Mouse (Mus musculus) cerebellum, adult 11 months (tissue): ENCODE results near the gene Strn4.

ENCODE experiments used
- DNase-seq: peaks from one replicate; pipeline ENCODE4 v3.0.0; 2022

Strn4 gene

GRCm38 (mm10) chr7:16811649-16812070 is 4.0 kb upstream of the Strn4 start:
- DNase-seq: no peak

DNA sequence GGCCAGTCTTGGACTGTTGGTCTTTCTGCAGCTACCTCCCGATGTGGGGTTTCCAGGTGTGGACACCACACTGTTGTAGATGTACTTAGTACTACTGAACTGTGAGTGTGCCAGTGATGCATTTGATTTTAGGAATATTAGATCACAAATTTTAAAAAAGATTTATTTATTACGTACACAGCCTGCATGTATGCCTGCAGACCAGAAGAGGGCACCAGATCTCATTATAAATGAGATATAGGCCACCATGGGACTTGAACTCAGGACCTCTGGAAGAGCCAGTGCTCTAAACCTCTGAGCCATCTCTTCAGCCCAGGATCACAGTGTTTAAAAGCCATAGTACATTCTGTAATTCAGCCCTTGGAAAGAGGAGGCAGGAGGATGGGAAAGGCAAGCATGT is 3.2 kb upstream of the Strn4 start:
- no peak for DNase-seq

DNA sequence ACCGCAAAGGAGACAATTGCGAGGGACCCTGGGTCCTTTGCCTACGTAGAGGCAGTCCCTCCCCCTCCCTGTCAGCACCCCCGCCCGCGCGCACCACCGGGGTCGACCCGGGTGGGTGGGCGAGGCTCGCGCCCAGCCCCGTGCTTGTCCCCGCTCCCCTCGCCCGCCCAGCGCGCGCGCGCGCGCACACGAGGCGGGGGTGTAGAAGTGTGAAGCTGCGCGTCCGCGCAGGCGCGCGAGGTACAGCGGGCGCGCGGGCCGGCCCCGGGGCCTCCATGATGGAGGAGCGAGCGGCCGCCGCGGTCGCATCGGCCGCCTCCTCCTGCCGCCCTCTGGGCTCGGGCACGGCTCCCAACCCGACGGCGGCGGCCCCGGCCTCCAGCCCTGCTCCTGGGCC is 387 bp downstream of the Strn4 start:
- DNase-seq: peak; percentile 80

- peak; percentile 58 for DNase-seq
Measured at GRCm38 (mm10) chr7:16816475-16817122, 910 bp downstream of the Strn4 start, which contains the start of gene Fkrp. Gene Fkrp, minus strand, starts transcription at chr7:16816732.

- DNase-seq: no peak
Measured at GRCm38 (mm10) chr7:16817693-16818092, 2.0 kb downstream of the Strn4 start.

DNA sequence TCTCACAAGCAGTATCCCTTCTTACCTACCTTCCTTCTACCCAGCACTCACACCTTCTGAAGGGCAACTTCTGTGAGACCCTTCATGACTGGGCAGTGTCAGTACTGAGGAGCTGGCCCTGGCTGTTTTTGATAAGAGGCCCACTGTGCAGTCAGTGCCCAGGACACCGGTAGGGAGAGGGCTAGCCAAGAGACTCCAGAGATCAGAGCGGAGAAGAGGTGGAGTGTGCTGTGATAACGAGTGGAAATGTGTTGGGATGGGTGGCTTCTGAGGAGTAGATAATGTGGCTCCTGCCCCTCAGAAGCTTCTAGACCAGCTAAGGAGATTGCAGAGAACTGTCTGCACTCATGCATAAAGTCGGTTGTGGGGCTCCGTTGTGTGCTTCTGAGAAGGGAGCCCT is 4.1 kb downstream of the Strn4 start:
- no peak for DNase-seq

GRCm38 (mm10) chr7:16820271-16820763 is 4.6 kb downstream of the Strn4 start:
- no peak for DNase-seq

- DNase-seq: no peak
Measured at GRCm38 (mm10) chr7:16821091-16821490, 5.4 kb downstream of the Strn4 start.

DNA sequence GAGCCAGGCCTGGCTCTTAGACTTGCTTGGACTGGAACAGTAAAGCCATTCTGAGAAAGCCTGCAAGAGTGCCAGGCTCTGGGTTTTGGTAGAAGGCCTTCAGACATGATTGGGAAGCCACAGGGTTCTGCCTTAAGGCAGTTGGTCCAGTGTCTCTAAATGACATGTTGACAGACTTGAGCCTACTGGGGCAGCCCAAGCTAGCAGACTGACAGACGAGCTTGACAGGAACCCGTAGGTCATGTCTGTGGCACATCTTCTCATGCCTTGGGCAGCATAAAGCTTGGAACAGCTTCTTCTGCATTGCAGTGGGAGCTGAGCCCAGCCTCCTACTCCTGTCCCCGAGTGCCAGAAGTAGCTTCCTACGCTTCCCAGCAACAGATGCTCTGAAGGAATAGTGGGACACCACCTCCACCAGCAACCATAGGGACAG is 6.0 kb downstream of the Strn4 start:
- DNase-seq: no peak

- no peak for DNase-seq
Measured at GRCm38 (mm10) chr7:16823734-16824133, 8.0 kb downstream of the Strn4 start.

GRCm38 (mm10) chr7:16825785-16826184 is 10.1 kb downstream of the Strn4 start:
- DNase-seq: no peak

DNA sequence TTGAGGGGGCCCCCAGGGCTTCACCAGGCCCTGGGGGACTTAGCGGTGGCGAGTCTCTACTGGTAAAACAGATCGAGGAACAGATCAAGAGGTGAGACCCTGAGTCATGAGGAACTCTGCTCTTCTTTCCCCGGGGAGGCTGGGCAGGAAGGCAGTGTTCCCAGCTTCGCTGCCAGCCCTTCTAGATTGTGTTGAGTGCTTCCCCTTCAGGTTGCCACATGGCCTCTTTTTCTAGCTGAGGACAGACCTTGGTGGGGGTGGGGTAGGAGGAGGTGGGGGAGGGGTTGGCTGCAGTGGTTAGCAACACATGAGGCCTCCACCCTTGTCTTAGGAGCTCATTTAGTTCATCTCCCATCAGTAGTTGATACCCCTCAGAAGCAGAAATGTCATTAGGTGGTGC is 10.9 kb downstream of the Strn4 start:
- DNase-seq: no peak

- no peak for DNase-seq
Measured at GRCm38 (mm10) chr7:16827274-16827673, 11.6 kb downstream of the Strn4 start.

GRCm38 (mm10) chr7:16830449-16830848 is 14.8 kb downstream of the Strn4 start:
- DNase-seq: no peak

GRCm38 (mm10) chr7:16837916-16838803 is 22.5 kb downstream of the Strn4 start:
- no peak for DNase-seq

- DNase-seq: no peak
Measured at GRCm38 (mm10) chr7:16838804-16839426, 23.2 kb downstream of the Strn4 start.

GRCm38 (mm10) chr7:16839427-16840108 is 23.9 kb downstream of the Strn4 start:
- no peak for DNase-seq

- DNase-seq: no peak
Measured at GRCm38 (mm10) chr7:16840109-16840491, 24.4 kb downstream of the Strn4 start.

DNA sequence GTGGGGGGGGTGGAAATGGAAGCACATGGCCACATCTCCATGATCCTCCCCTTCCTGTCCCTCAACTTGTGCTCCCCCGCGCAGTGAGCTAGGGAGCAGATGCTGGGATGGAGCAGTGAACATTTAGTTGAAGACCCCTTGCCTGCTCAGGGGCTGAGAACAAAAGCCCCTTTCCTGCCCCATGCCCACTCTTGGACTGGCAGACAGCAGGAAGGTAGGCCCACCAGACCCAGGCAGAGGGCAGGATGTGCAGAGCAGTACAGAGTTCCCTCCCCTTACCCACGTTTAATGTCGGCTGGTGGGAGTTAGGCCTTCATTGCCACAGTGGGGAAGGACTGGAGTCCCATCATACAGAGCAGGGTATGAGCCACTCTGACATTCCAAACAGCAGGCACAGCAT is 25.4 kb downstream of the Strn4 start:
- DNase-seq: no peak

- no peak for DNase-seq
Measured at GRCm38 (mm10) chr7:16841561-16842560, 26.2 kb downstream of the Strn4 start.

DNA sequence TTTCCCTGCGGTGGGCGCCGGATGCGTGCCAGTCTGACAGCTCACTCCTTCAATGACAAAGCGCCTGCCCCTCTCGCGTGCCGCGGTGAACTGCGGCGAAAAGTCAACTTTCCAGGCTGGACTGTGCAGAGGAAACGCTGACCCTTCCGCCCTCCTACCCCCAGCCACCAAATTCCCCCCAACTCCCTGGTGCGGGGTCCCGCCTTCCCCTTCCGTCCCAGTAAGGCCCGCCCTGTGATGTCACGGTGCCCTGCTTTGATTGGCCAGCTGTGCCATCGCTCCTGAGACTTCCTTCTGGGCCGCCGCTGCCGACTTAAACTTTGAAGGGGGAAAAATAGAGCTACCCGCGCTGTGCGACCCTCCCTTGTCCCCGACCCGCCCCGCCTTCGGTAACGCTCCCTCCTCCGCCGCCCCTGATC is 27.0 kb downstream of the Strn4 start, which contains the start of gene Prkd2:
TSS of gene Prkd2 (plus strand) at position 258 of the 419 bp plus-strand sequence.
- peak; percentile 80 for DNase-seq
